Mouse (Mus musculus): ENCODE results near the gene Trp53.
"Not testable (repeated sequence)": the region's sequence is repeated elsewhere in the genome, so short reads cannot be mapped to it uniquely, and the experiment has no call there.

Trp53 gene

DNA sequence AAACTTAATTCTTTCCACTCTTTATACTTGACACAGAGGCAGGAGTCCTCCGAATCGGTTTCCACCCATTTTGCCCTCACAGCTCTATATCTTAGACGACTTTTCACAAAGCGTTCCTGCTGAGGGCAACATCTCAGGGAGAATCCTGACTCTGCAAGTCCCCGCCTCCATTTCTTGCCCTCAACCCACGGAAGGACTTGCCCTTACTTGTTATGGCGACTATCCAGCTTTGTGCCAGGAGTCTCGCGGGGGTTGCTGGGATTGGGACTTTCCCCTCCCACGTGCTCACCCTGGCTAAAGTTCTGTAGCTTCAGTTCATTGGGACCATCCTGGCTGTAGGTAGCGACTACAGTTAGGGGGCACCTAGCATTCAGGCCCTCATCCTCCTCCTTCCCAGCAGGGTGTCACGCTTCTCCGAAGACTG is at the start of gene Trp53, which contains the start of gene Wrap53:
Gene Trp53 (plus strand): TSS at position 269 of the 424 bp plus-strand sequence.
Gene Wrap53 (minus strand): TSS at position 165 of the 424 bp plus-strand sequence.
- DNase-seq (ENCODE audit: low read depth, low spot score): peak; percentile 93

DNA sequence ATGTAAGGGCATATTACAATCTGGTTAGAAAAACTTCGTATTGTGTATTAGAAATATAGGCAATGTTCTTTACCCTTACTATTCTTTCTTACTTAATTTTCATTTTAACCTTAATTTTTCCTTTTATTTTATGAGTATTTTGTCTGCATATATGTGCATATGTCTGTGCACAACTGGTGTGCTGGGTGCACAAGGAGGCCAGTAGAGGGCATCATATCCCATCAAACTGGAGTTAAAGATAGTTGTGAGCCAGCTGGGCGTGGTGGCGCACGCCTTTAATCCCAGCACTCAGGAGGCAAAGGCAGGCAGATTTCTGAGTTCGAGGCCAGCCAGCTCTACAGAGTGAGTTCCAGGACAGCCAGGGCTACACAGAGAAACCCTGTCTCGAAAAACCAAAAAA is 49.4 kb upstream of the Trp53 start:
- DNase-seq (ENCODE audit: low read depth, low spot score): not testable (repeated sequence)

DNA sequence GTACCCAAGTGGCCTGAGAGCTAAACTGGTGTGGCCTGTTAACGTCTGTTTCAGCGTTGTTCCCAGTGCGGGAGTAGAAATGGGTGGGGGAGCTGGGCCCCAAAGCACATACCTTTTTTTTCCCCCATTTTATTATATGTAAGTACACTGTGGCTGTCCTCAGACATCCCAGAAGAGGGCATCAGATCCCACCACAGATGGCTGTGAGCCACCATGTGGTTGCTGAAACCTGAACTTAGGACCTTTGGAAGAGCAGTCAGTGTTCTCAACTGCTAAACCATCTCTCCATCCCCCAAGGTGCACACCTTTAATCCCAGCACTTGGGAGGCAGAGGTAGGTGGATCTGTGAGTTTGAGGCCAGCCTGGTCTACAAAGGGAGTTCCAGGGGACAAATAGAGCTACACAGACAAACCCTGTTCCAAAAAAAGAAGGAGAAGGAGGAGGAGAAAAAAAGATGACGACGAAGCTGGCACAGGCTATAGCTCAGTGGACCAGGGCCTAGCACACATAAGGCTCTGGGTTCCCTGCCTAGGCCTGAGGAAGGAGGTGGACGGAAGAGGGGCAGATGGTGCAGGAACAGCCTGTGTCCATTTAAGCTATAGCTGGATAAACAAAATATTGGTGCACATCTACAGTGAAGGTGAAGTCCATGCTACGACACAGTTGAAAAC is 47.5 kb upstream of the Trp53 start:
- DNase-seq (ENCODE audit: low read depth, low spot score): no peak

DNA sequence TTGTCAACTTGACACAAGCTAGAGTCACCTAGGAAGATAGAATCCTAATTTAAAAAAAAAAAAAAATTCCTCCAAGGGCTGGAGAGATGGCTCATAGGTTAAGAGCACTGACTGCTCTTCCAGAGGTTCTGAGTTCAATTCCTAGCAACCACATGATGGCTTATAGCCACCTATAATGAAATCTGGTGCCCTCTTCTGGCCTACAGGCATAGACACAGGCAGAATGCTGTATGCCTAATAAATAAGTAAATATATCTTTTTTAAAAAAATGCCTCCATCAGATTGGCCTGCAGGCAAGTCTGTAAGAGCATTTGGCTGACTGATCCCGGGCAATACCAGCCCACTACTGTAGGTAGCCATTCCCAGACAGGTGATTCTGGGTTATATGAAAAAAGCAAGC is 45.2 kb upstream of the Trp53 start:
- no peak for DNase-seq (ENCODE audit: low read depth, low spot score)

DNA sequence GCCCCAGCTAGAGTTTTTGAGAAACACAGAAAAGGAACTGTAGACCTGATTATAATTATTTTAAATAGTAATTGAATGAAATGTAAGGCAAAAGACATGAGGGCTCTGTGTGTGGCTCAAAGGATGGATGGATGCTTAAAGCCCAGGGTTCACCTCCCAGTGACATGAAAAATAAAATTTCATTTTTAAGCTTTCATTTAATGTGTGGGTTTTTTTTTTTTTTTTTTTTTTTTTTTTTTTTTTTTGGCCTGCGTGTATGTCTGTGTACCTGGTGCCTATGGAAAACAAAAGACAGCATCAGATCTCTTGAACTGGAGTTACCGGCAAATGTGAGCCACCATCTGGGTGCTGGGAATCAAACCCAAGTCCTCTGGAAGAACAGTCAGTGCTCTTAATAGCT is 39.5 kb upstream of the Trp53 start:
- DNase-seq (ENCODE audit: low read depth, low spot score): no peak

DNA sequence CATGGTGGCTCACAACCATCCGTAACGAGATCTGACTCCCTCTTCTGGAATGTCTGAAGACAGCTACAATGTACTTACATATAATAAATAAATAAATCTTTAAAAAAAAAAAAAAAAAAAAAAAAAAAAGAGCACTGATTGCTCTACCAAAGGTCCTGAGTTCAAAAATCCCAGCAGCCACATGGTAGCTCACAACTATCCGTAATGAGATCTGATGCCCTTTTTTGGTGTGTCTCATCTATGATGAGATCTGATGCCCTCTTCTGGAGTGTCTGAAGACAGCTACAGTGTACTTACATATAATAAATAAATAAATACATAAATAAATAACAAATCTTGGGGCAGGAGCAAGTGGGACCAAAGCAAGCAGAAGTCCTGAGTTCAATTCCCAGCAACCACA is 38.4 kb upstream of the Trp53 start:
- not testable (repeated sequence) for DNase-seq (ENCODE audit: low read depth, low spot score)

DNA sequence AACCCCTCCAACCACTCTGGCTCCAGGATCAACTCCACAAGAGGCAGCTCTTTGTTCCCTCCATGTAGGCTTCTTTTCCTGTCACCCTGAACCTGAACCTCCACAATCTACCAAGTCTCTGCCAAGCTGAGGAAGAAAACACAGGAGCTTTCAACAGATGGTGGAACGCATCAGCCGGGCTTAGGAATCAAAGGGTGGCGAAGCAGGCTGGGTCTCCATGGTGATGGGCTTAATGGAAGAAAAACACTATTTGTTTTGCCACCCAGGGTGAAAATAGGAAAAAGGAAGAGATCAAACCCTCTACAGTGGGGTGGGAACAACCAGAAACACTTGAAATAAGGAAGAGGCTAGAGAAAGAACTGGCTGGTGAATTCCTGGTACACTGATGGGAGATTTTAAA is 36.6 kb upstream of the Trp53 start:
- no peak for DNase-seq (ENCODE audit: low read depth, low spot score)

DNA sequence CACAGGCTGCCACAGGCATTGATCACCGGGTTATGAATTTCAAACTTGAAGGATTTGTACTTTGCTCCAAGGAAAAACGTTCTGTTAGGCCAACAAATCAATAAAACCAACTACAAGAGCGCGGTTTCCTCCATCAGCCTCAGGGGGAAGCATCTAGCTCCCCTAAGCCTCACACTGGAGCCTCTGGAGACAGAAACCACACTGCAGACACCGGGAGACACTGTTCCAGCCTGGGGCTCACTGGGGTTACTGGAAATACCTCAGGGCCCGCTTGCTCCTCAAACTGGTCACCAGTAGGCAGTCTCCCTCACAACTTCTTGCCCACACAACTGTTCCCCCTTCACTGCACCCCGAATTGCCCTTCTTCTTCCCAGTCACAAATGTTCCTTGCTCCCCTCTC is 34.2 kb upstream of the Trp53 start:
- DNase-seq (ENCODE audit: low read depth, low spot score): no peak

DNA sequence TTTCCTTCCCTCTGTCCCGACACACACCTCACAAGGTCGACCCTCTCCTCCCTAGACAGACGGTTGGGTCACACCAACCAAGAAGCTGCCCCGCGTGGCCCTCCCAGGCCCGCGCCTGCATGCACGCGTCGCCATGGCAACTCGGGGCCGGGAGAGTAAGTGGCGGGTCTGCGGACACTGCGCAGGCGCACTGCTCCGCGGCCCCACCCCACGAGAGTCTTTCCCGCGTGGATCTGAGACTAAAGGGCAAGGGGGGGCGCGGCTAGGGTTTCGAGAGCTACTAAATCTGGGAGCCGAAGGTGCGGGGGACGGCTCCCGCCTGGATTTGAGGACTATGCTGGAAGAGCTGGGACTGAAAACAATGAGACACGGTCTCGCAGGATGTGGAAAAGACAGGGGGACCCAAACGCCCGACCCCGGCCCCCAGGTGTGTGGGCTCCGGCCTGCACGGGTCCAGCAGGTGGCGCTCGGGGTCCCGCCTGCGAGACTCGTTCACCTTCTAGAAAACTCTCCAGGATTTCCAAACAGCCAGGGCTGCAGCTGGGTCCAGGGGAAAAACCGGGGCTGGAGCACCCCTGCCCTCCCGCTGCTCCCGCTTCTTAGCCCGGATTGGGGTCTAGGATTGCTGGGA is 33.6 kb upstream of the Trp53 start:
- DNase-seq (ENCODE audit: low read depth, low spot score): no peak

DNA sequence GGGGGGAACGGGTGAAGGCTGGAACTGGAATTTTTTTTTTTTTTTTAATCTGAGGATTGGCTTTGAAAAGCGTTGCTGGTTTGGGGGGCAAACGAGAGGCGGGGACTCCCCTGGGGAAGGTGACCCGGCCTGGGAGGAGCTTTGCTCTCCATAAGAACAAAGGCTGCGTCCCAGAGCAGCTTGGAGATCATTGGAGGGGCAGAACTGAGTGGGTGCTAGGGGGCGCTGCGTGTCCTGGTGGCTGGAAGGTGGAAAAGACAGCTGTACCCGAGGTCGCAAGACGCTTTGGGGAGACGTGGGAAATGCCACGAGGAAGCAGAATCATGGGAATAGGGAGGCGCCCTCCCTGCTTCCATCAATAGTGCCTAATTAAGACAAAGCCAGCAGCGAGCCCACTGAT is 33.1 kb upstream of the Trp53 start:
- DNase-seq (ENCODE audit: low read depth, low spot score): no peak

DNA sequence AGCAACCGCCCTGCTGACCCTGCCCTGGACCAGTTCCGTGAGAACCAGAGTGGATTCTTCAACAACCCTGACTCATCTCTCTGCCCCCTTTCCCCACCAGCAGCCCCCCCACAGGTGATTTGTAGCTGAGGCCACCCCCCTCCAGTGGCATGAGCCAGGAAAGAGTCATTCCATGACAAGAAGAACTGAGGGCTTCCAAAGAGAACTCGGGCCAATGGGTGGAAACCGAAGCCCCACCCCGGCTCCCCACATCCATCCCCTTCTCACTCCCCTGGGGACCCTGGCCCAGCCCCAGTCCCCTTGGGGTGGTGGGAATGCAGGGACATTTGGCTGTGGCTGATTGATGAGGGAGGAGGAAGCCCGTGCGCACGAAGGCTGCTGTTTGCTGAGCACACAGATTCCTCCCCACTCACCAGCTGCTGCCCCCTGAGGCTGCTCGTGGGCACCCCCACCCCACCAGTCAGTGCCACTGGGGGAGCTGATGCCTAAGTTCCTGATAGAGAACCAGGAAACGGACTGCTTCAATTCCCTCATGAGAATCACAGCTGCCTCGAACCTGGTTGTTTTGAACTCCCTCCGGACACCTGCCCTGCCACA is 31.0 kb upstream of the Trp53 start, which contains the start of gene Dnah2:
Gene Dnah2 (minus strand): TSS at position 51 of the 597 bp plus-strand sequence.
- no peak for DNase-seq (ENCODE audit: low read depth, low spot score)

DNA sequence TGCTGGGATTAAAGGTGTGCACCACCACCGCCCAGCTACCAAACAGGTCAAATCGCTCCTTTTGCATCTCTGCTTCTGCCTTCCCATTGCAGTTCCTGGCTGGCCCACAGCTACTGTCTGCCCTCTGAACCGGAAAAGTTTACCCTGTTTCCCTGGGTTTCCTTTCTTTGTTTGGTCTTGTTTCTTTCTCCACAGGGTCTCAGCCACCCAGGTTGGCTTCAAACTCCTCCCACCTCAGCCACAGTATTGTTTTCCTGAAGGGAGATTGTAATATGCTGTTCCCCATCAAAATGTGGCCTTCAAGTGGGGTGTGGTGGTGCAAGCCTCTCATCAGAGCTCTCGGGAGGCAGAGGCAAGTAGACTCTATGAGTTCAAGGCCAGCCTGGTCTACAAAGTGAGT is 28.8 kb upstream of the Trp53 start:
- no peak for DNase-seq (ENCODE audit: low read depth, low spot score)

DNA sequence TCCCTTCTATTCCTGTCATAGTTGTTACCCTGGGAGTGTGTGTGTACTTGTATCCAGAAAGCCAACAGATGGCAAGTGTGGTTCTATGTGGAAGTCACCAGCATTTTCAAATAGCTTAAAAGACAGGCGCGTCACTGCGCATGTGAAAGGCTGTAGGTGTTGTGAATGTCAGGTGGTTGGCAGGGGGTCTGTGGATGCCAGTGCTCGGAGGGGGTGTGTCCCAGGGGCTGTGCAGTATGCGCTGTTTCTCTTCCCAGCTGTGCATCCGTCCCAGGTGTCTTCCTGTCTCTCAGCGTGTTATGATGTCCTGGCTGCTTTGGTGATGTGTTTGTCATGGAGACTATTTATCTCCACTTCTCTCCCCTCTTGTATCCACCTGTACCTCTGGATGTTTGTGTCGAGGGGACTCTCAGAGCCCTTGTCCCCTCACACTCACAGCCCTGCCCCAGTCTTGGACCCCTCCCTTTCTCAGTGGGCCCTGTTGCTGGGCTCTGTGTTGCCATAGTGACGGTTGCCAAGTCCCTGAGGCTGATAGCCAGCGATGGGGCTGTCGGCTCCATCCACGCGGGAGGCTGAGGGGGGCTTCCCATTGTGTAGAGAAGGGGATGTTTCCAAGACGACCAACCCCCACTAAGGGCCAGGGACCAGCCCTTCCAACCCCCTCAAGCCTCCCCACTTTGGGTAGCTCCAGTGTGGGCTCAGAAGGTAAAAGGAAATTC is 27.4 kb upstream of the Trp53 start:
- DNase-seq (ENCODE audit: low read depth, low spot score): no peak

DNA sequence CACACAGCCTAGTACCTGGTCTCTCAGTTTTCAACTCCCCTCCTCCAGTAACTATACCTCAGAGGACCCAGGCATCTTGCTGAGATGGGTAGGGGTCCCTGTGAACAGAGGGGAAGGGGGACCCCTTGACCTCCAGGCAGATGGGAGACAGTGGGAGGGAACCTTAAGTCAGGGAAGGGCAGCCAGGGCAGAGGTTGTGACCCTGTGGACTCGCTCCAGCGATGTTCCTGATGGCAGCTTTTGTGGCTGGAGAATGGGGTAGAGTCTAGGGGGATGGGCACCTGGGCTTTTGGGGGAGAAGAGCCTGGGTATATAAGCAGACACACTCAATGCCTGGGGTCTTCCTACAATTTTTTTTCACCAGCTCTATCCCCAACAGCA is 26.8 kb upstream of the Trp53 start:
- no peak for DNase-seq (ENCODE audit: low read depth, low spot score)

DNA sequence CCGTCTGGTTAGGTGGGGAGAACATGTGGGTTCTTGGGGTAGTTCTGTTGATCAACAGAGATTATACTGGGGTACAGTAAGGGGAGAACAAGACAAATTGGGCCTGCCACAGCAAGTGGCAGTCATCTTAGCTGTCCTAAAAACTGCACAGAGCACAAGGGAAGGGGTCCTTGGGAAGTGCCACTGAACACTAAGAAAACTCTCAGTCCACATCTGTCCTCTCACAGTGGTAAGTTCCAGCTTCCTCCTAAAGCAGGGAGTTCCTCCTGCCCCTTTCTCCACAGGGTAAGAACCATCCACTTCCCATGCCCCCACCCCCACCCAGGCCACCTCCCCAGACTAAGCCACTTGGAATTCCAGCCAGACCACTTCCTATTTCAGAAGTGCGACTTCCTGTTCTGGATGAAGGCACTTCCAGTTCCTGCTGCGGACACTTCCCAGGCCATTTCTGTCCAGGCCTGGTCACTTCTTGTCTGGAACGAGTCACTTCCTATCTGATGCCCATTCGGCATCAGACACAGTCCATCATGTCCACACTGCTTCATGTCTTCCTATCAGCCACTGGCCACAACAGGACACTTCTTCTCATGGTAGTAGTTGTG is 25.5 kb upstream of the Trp53 start:
- no peak for DNase-seq (ENCODE audit: low read depth, low spot score)

DNA sequence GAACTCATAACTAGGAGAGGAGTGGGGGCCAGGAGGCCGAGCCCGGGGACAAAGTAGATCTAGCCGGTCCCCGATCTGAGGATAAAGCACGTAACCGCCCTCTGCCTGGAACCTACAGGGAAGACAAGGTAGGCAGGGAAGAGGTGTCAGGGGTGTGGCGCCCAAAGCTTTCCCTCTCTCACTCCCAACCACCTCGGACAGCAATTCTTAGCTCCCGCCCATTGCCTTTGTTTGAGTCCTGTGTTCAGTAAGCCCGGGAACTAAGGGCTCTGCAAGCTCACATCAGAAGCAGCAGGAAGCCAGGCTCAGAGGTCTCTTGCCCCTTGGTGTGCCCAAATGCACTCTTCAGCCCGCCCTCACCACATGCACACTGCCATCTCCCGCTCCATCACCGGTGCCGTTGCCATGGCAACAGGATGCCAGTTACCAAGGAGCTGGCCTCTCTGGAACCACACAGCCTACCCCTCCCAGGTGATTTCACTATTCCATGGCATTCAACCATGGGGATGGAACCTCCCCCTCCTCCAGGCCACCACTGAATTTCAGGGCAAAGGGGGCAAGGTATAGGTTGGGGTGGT is 22.7 kb upstream of the Trp53 start:
- DNase-seq (ENCODE audit: low read depth, low spot score): no peak

DNA sequence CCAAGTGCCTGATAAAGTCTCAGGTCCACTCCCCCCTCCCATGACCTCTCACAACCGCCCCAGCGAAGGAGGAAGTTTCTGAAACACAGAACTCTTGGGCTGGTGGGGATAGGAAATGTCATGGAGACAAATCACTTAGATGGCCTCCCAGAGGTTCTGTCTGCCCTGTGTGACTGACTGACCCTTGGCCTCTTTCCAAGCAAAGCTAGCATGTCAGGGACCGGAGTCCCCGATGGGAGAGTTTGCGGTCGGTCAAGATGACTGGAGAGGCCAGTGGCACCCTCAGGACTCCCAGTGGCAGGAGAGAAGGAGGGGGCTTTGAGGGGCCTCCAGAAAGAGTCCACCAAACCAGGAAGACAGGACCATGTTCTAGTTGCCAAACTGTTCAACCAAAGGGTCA is 21.4 kb upstream of the Trp53 start:
- no peak for DNase-seq (ENCODE audit: low read depth, low spot score)

DNA sequence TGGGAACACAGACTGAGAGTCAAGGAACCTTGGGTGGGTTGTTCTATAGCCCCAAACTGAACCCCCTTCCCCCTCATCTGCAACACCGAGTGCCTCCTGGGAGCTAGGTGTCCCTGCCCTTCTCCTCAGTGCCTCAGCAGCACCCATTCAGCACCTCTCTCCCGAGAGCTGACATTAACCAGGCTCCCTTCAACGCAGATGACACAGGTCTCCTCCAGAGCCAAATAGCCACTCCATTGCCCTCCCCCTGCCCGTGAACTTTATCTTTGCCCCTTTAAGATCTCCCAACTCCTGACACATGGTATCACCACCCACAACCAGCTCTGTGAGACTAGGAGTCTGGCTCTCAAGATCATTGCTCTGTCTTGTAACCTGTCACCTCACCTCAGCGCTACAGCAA is 21.0 kb upstream of the Trp53 start:
- no peak for DNase-seq (ENCODE audit: low read depth, low spot score)

DNA sequence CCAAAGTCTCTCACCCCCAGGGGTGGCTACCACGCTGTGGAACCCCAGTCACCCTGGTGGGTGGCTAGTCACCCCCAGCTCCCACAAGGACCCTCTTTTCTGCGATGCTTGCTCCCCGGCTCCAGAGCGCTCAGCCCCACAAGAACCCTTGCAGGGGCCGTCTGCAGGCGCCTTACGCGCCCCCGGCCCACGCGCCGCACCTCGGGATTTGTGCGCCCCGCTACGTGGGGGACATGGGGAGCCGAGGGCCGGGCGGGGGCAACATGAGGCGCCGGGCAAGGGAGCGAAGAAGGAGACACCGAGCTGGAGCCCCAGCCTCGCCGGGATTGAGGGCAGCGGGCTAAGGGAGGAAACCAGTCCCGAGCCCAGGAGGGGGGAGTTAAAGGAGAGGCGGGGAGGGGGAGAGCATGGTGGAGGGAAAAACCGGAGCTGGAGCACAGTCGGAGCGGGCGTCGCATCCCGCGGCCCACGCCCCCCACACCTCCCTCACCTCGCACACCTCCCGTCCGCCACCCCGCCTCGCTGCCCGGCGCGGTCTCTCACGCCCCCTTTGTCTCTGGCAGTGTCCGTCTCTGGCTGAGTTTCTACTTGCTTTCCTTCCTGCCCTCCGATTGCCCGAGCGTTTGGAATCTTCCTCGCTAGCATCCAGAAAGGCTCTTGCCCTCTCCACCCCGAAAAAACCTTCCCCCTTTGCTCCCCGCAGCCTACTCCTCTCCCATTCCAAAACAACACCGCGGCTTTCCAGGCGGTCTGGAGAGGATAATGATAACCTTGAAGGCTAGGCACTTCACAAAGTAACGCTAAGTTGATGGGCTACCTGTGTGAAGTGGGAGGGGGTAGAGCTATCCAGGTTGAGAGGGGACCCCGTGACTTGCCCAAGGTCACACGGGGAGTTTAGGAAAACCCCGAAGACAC is 20.1 kb upstream of the Trp53 start, which contains the start of gene Efnb3:
Gene Efnb3 (minus strand): TSS at position 355 of the 915 bp plus-strand sequence.
- no peak for DNase-seq (ENCODE audit: low read depth, low spot score)
